ENCODE assay signal across 9 mouse cellular contexts in genomic region chr2:156904976-156905717, GRCm38 (mm10). TPM values are rescaled to one million over a fixed set of nuclear protein-coding genes. Genes with fewer than 3 reads are reported as not detected.
DNase-seq lines count a peak whose midpoint lies in the region; ATAC-seq lines count a peak whose summit lies in the region.
"Had no signal": no experiment of that assay in that cellular context is flagged by ENCODE, and none has a peak within 500 bp of the region (broad histone marks: within the 10 kb centered on the region; RNA-seq: fewer than 3 reads in every experiment).

No protein-coding gene starts in this region.

- WGBS in intestine, embryonic 14.5 days = 15% methylated on average over 6 of the region's 6 CpGs
- WGBS in intestine, embryonic 15.5 days = 25% methylated on average over 6 of the region's 6 CpGs

- no peaks in the 10 kb centered on the region for H3K27me3 ChIP-seq in intestine, embryonic 14.5 days (replicated peaks; ENCODE audit: control insufficient read depth, insufficient read depth, low read length)
- no peaks in the 10 kb centered on the region for H3K27me3 ChIP-seq in intestine, embryonic 15.5 days (replicated peaks)
- H3K27me3 ChIP-seq: limb, embryonic 13.5 days had no signal

- no peak overlapping the region for H3K27ac ChIP-seq in intestine, embryonic 14.5 days (ENCODE audit: low read depth)
- H3K27ac ChIP-seq in intestine, embryonic 15.5 days = no peak overlapping the region
- H3K27ac ChIP-seq: limb, embryonic 13.5 days had no signal

- DNase-seq in intestine, embryonic 14.5 days (ENCODE audit: low spot score) = peak; percentile 77
- DNase-seq in R1 (ENCODE audit: low read depth, low spot score) = peak; percentile 49
- peak; percentile 69 for DNase-seq in embryo, embryonic 11 days
- peak; percentile 77 for DNase-seq in heart, postnatal 4 days
- peak; percentile 83 to 87 for DNase-seq in left cerebral cortex, postnatal 14 days (ENCODE audit: low spot score in 2 of 2)
- DNase-seq in retina, postnatal 1 day = peak; percentile 67

- no peaks in the 10 kb centered on the region for H3K9me3 ChIP-seq in intestine, embryonic 14.5 days (ENCODE audit: control insufficient read depth, low read length)
- H3K9me3 ChIP-seq in intestine, embryonic 15.5 days = no peaks in the 10 kb centered on the region
- H3K9me3 ChIP-seq: limb, embryonic 13.5 days had no signal

- no peaks in the 10 kb centered on the region for H3K4me1 ChIP-seq in intestine, embryonic 14.5 days (replicated peaks; ENCODE audit: control insufficient read depth, insufficient read depth, low read length)
- no peaks in the 10 kb centered on the region for H3K4me1 ChIP-seq in intestine, embryonic 15.5 days (replicated peaks)
- H3K4me1 ChIP-seq: limb, embryonic 13.5 days had no signal

- H3K4me2 ChIP-seq in intestine, embryonic 14.5 days (ENCODE audit: low read length) = no peak overlapping the region
- H3K4me2 ChIP-seq in intestine, embryonic 15.5 days (replicated peaks) = no peak overlapping the region
- H3K4me2 ChIP-seq: limb, embryonic 13.5 days had no signal

- ATAC-seq in intestine, embryonic 14.5 days (replicated peaks; ENCODE audit: low FRiP score, low TSS enrichment, low read depth) = no peak
- ATAC-seq in intestine, embryonic 15.5 days = no peak
- no peak for ATAC-seq in granulocyte monocyte progenitor cell, adult 5-6 weeks (replicated peaks; ENCODE audit: poor library complexity, severe bottlenecking)

- no peaks in the 10 kb centered on the region for H3K36me3 ChIP-seq in intestine, embryonic 14.5 days (ENCODE audit: control insufficient read depth, insufficient read depth, low read length)
- H3K36me3 ChIP-seq in intestine, embryonic 15.5 days = no peaks in the 10 kb centered on the region
- H3K36me3 ChIP-seq: limb, embryonic 13.5 days had no signal

- H3K4me3 ChIP-seq in intestine, embryonic 14.5 days (ENCODE audit: low read depth, low read length) = no peak overlapping the region
- H3K4me3 ChIP-seq in intestine, embryonic 15.5 days (replicated peaks) = no peak overlapping the region
- H3K4me3 ChIP-seq: limb, embryonic 13.5 days had no signal

- H3K9ac ChIP-seq in intestine, embryonic 14.5 days (ENCODE audit: low read length) = no peak overlapping the region
- H3K9ac ChIP-seq in intestine, embryonic 15.5 days = no peak overlapping the region
- H3K9ac ChIP-seq: limb, embryonic 13.5 days had no signal

- intact Hi-C loops in left cerebral cortex, postnatal 14 days (cut with DNase I) = no loop called here

RNA-seq across cellular contexts. Expression of gene Sla2, which starts 18.2 kb away (rescaled TPM):
- polyA plus RNA-seq in intestine, embryonic 14.5 days (2014; fragmentation: Nextera tagmentation; extraction: Ambion mirVana) = 0.40 and 0.51 TPM in 2 replicates
- polyA plus RNA-seq in intestine, embryonic 15.5 days (2015; fragmentation: Nextera tagmentation; extraction: Ambion mirVana) = 0.53 and 0.66 TPM in 2 replicates
- total RNA-seq in heart, postnatal 4 days (2021) = not detected
- under 1 TPM; 0.18 to 0.21 TPM for total RNA-seq in left cerebral cortex, postnatal 14 days (2021)
- total RNA-seq in granulocyte monocyte progenitor cell, adult 5-6 weeks (2014; fragmentation: Nextera tagmentation) = not detected in 2 replicates
- 1.1 and 1.2 TPM in 2 replicates for total RNA-seq in granulocyte monocyte progenitor cell, adult 5-6 weeks (2017)

RNA-seq across cellular contexts. Expression of gene Rab5if, which starts 42.2 kb away (rescaled TPM):
- 253 and 276 TPM in 2 replicates for polyA plus RNA-seq in intestine, embryonic 14.5 days (2014; fragmentation: Nextera tagmentation; extraction: Ambion mirVana)
- polyA plus RNA-seq in intestine, embryonic 15.5 days (2015; fragmentation: Nextera tagmentation; extraction: Ambion mirVana) = 304 and 311 TPM in 2 replicates
- total RNA-seq in heart, postnatal 4 days (2021) = 100 to 1,000 TPM; 136 to 142 TPM
- total RNA-seq in left cerebral cortex, postnatal 14 days (2021) = 100 to 1,000 TPM; 113 to 125 TPM
- 308 and 310 TPM in 2 replicates for total RNA-seq in granulocyte monocyte progenitor cell, adult 5-6 weeks (2014; fragmentation: Nextera tagmentation)
- 250 and 257 TPM in 2 replicates for total RNA-seq in granulocyte monocyte progenitor cell, adult 5-6 weeks (2017)

RNA-seq across cellular contexts. Expression of gene 4930518I15Rik, which starts 47.4 kb away (rescaled TPM):
- polyA plus RNA-seq in intestine, embryonic 14.5 days (2014; fragmentation: Nextera tagmentation; extraction: Ambion mirVana) = 6.3 and 8.9 TPM in 2 replicates
- 5.3 and 6.7 TPM in 2 replicates for polyA plus RNA-seq in intestine, embryonic 15.5 days (2015; fragmentation: Nextera tagmentation; extraction: Ambion mirVana)
- 1 to 10 TPM; 1.3 to 2.0 TPM for total RNA-seq in heart, postnatal 4 days (2021)
- total RNA-seq in left cerebral cortex, postnatal 14 days (2021) = 1 to 10 TPM; 1.3 to 1.9 TPM
- total RNA-seq in granulocyte monocyte progenitor cell, adult 5-6 weeks (2014; fragmentation: Nextera tagmentation) = 0.43 and 1.1 TPM in 2 replicates
- 0.41 and 0.47 TPM in 2 replicates for total RNA-seq in granulocyte monocyte progenitor cell, adult 5-6 weeks (2017)
